Comparison of ENCODE assay signal across 10 mouse cellular contexts in the genomic region with DNA sequence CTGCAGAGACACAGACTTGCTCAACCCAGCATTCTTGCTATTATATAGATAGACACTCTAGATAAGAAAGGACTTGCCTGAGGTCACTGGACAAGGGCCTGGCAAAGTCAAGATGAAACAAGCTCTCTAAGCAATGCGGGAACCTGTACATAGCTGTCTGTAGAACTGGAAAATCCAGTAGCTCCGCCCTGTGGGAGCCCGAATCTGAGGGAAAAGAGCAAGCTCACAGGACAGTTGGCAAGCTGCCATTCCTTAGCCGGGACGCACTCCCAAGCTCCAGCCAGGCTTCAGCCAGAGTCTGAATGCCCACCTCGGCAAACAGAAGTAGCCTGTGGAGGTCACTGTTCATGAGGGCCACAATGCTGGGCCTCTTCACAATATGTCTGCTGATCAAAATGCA. TPM values are rescaled to one million over a fixed set of nuclear protein-coding genes. Genes with fewer than 3 reads are reported as not detected.
A peak's percentile ranks its signal among the peaks of the same experiment; 100 is the strongest.
DNase-seq lines count a peak whose midpoint lies in the region; ATAC-seq lines count a peak whose summit lies in the region.
"Had no signal": no experiment of that assay in that cellular context is flagged by ENCODE, and none has a peak within 500 bp of the region (broad histone marks: within the 10 kb centered on the region; RNA-seq: fewer than 3 reads in every experiment).

No protein-coding gene starts in this region.

- H3K27ac ChIP-seq in forebrain, embryonic 13.5 days: no peak overlapping the region
- H3K27ac ChIP-seq: embryonic facial prominence, embryonic 12.5 days; limb, embryonic 13.5 days had no signal

- no peaks in the 10 kb centered on the region for H3K27me3 ChIP-seq in forebrain, embryonic 13.5 days
- H3K27me3 ChIP-seq: embryonic facial prominence, embryonic 12.5 days; limb, embryonic 13.5 days had no signal

- peak; percentile 27 to 32 for DNase-seq in heart, adult 18-20 months
- DNase-seq in heart, adult 8-10 months (ENCODE audit: low spot score): no peak
- peak; percentile 14 for DNase-seq in NIH3T3 (ENCODE audit: low read depth)
- DNase-seq in gastrocnemius, postnatal 14 days: peak; percentile 37
- DNase-seq in lung, postnatal 14 days: peak; percentile 75
- DNase-seq in left cerebral cortex, adult 8-10 months (ENCODE audit: low spot score in 2 of 2): no peak
- DNase-seq in spleen, postnatal 10 days (ENCODE audit: low spot score in 2 of 2): no peak

- H3K4me2 ChIP-seq in forebrain, embryonic 13.5 days: no peak overlapping the region
- H3K4me2 ChIP-seq: embryonic facial prominence, embryonic 12.5 days; limb, embryonic 13.5 days had no signal

- no peak for ATAC-seq in forebrain, embryonic 13.5 days

- H3K36me3 ChIP-seq in forebrain, embryonic 13.5 days (ENCODE audit: poor library complexity, severe bottlenecking): no peaks in the 10 kb centered on the region
- H3K36me3 ChIP-seq: embryonic facial prominence, embryonic 12.5 days; limb, embryonic 13.5 days had no signal

- intact Hi-C loops in gastrocnemius, postnatal 14 days (cut with DNase I; ENCODE audit: low total_unique reads): no loop called here

- 32% methylated on average over 6 of the region's 6 CpGs for WGBS in forebrain, embryonic 13.5 days

- H3K9me3 ChIP-seq in forebrain, embryonic 13.5 days (replicated peaks): no peaks in the 10 kb centered on the region
- H3K9me3 ChIP-seq: embryonic facial prominence, embryonic 12.5 days; limb, embryonic 13.5 days had no signal

- H3K9ac ChIP-seq in forebrain, embryonic 13.5 days: no peak overlapping the region
- H3K9ac ChIP-seq: embryonic facial prominence, embryonic 12.5 days; limb, embryonic 13.5 days had no signal

- no peak overlapping the region for H3K4me3 ChIP-seq in forebrain, embryonic 13.5 days
- H3K4me3 ChIP-seq: embryonic facial prominence, embryonic 12.5 days; limb, embryonic 13.5 days had no signal

- no peaks in the 10 kb centered on the region for H3K4me1 ChIP-seq in forebrain, embryonic 13.5 days

RNA-seq across cellular contexts. Expression of gene Paqr5, which starts 28.8 kb away (rescaled TPM):
- under 1 TPM in 1 of 2 experiments, not detected in 1; 0.18 TPM for total RNA-seq in heart, adult 18-20 months (2021)
- total RNA-seq in heart, adult 8-10 months (2022): not detected
- total RNA-seq in gastrocnemius, postnatal 14 days (2021): under 1 TPM in 1 of 2 experiments, not detected in 1; 0.12 TPM
- 1 to 10 TPM; 3.8 to 5.7 (median 5.2) TPM for total RNA-seq in left cerebral cortex, adult 8-10 months (2022)
- 0.49 and 0.67 TPM in 2 replicates for polyA plus RNA-seq in forebrain, embryonic 13.5 days (2015; fragmentation: Nextera tagmentation; extraction: Ambion mirVana)

RNA-seq across cellular contexts. Expression of gene Kif23, which starts 51.3 kb away (rescaled TPM):
- 1 to 10 TPM; 1.2 to 3.1 TPM for total RNA-seq in heart, adult 18-20 months (2021)
- 1 to 10 TPM in 3 of 4 experiments, under 1 TPM in 1; 0.56 to 2.3 (median 1.4) TPM for total RNA-seq in heart, adult 8-10 months (2022)
- total RNA-seq in gastrocnemius, postnatal 14 days (2021): 1 to 10 TPM; 7.4 to 8.7 TPM
- total RNA-seq in left cerebral cortex, adult 8-10 months (2022): 1 to 10 TPM; 1.2 to 2.1 (median 2.1) TPM
- 72.7 and 85.0 TPM in 2 replicates for polyA plus RNA-seq in forebrain, embryonic 13.5 days (2015; fragmentation: Nextera tagmentation; extraction: Ambion mirVana)

Comparison
In these comparisons a context has a peak if more than half of its experiments do, and no peak if none do; other contexts are left out.
1. DNase-seq: peak in heart, adult 18-20 months (2 of 2), NIH3T3 (single experiment), gastrocnemius, postnatal 14 days (single experiment) and lung, postnatal 14 days (single experiment); none in heart, adult 8-10 months (single experiment), left cerebral cortex, adult 8-10 months (0 of 2) and spleen, postnatal 10 days (0 of 2).
2. RNA of gene Paqr5, which starts 28.8 kb away (total RNA-seq): 3.8 to 5.7 TPM in left cerebral cortex, adult 8-10 months; 0.18 TPM in heart, adult 18-20 months, 0.12 TPM in gastrocnemius, postnatal 14 days and not detected in heart, adult 8-10 months; every median in the first group is over 4 times any median in the second.